Mouse (Mus musculus): ENCODE measurements around the gene Clec2d.
A peak's percentile ranks its signal among the peaks of the same experiment; 100 is the strongest.

The Clec2d gene

GRCm38 (mm10) chr6:129228935-129229773 lies 48.7 kb downstream of the Clec2d start:
- no peak for DNase-seq

GRCm38 (mm10) chr6:129229774-129230578 lies 49.6 kb downstream of the Clec2d start:
- peak; percentile 18 to 19 for DNase-seq

GRCm38 (mm10) chr6:129232005-129232841 lies 51.8 kb downstream of the Clec2d start:
- no peak for DNase-seq

GRCm38 (mm10) chr6:129232842-129233205 lies 52.4 kb downstream of the Clec2d start:
- DNase-seq, result no peak

GRCm38 (mm10) chr6:129233366-129233954 lies 53.0 kb downstream of the Clec2d start:
- no peak for DNase-seq

GRCm38 (mm10) chr6:129233955-129234369 lies 53.5 kb downstream of the Clec2d start:
- no peak for DNase-seq

- DNase-seq, result no peak
Observed at GRCm38 (mm10) chr6:129234456-129235360, 54.3 kb downstream of the Clec2d start.

- DNase-seq, result no peak
Observed at GRCm38 (mm10) chr6:129235855-129236461, 55.5 kb downstream of the Clec2d start.
